Mouse (Mus musculus) myocyte (in vitro differentiated cells): ENCODE data around the gene Esp1. TPM values are rescaled to one million over a fixed set of nuclear protein-coding genes. Genes with fewer than 3 reads are reported as not detected.

Source experiments
- H3K27me3 ChIP-seq: one replicate; pipeline ENCODE4 v1.6.1; 2011; ENCODE audit not compliant: control insufficient read depth, insufficient read depth, insufficient read length
- H3K36me3 ChIP-seq: one replicate; pipeline ENCODE4 v1.6.1; 2011; ENCODE audit not compliant: control insufficient read depth, insufficient read depth
- H3K4me2 ChIP-seq: one replicate; pipeline ENCODE4 v1.6.1; 2011; ENCODE audit warnings: low read depth, control low read depth
- H3K4me3 ChIP-seq: one replicate; pipeline ENCODE4 v1.5.1; 2011; ENCODE audit warnings: mild to moderate bottlenecking, control low read depth, moderate library complexity
- H3K79me2 ChIP-seq: one replicate; pipeline ENCODE4 v1.6.1; 2011; ENCODE audit not compliant: control insufficient read depth, insufficient read depth
- H3ac ChIP-seq: one replicate; pipeline ENCODE4 v1.6.1; 2011; ENCODE audit not compliant: control insufficient read depth, insufficient read length
- MAX ChIP-seq: IDR thresholded peaks from one replicate; pipeline ENCODE4 v1.6.1; 2011; ENCODE audit warnings: low read depth, mild to moderate bottlenecking, control low read depth
- polyA plus RNA-seq: library from polyadenylated mRNA; unstranded; fragments of >200 nt; fragmentation: generic; extraction: Trizol; gene quantifications from one replicate; pipeline ENCODE4 v1.2.1, GENCODE M21; 2012; ENCODE audit warnings: missing spikeins

Gene Esp1
- polyA plus RNA-seq, 1 experiment, result not detected

GRCm38 (mm10) chr17:40767120-40767519 is 40.2 kb downstream of the Esp1 start:
- Histone ChIP-seq H3K36me3 (no peaks in the 10 kb centered on the region), H3K4me2 (no peak overlapping the region), H3ac (no peak overlapping the region), H3K27me3 (no peaks in the 10 kb centered on the region), H3K4me3 (no peak overlapping the region), H3K79me2 (no peaks in the 10 kb centered on the region)
- no peak for TF ChIP-seq MAX

Other genes starting within 250 kb of the Esp1 start
- not detected for gene Esp8, start 207.1 kb upstream of the Esp1 start, polyA plus RNA-seq
- gene Esp6, start 165.6 kb upstream of the Esp1 start, polyA plus RNA-seq, result not detected
- not detected for gene Esp4, start 128.5 kb upstream of the Esp1 start, polyA plus RNA-seq
- gene Esp3, start 95.0 kb upstream of the Esp1 start, polyA plus RNA-seq, result not detected
- not detected for gene Crisp2, start 79.9 kb downstream of the Esp1 start, polyA plus RNA-seq
- gene Rhag, start 84.0 kb downstream of the Esp1 start, polyA plus RNA-seq, result not detected
- 1.2 TPM for gene 9130008F23Rik, start 153.4 kb downstream of the Esp1 start, polyA plus RNA-seq
- not detected for gene Glyatl3, start 187.2 kb downstream of the Esp1 start, polyA plus RNA-seq
- gene Mut, start 207.6 kb downstream of the Esp1 start, polyA plus RNA-seq, result 9.3 TPM
- 4.9 TPM for gene Cenpq, start 207.9 kb downstream of the Esp1 start, polyA plus RNA-seq